Mouse (Mus musculus) olfactory bulb, adult 2 months (tissue): ENCODE measurements around the gene Prkag2. TPM values are rescaled to one million over a fixed set of nuclear protein-coding genes. Genes with fewer than 3 reads are reported as not detected.

Experiments
- H3K27ac ChIP-seq: fragments of 200-500 bp; 2 replicates; pipeline ENCODE4 v1.5.1; 2012; ENCODE audit warnings: low read depth, low read length; ENCODE audit not compliant: insufficient read depth
- H3K4me1 ChIP-seq: fragments of 200-500 bp; 2 replicates; pipeline ENCODE4 v1.6.1; 2012; ENCODE audit warnings: low read length; ENCODE audit not compliant: control insufficient read depth, insufficient read depth
- H3K4me3 ChIP-seq: fragments of 200-500 bp; 2 replicates; pipeline ENCODE4 v1.5.1; 2012; ENCODE audit warnings: mild to moderate bottlenecking, low read depth, low read length, moderate library complexity; ENCODE audit not compliant: insufficient read depth
- CTCF ChIP-seq: fragments of 200-500 bp; IDR thresholded peaks from 2 replicates; pipeline ENCODE4 v1.5.1; 2012; ENCODE audit warnings: low read depth, mild to moderate bottlenecking, low read length, moderate library complexity; ENCODE audit not compliant: insufficient read depth
- POLR2A ChIP-seq: fragments of 200-500 bp; IDR thresholded peaks from 2 replicates; pipeline ENCODE4 v1.6.1; 2012; ENCODE audit warnings: mild to moderate bottlenecking, low read depth, low read length, moderate library complexity; ENCODE audit not compliant: insufficient read depth
- WGBS: fragments of 180-500 bp; shearing (Covaris S2); methylation state at CpG from one replicate; pipeline ENCODE4 v1.1.7; 2018; 5-methylcytosine and 5-hydroxymethylcytosine counted together
- polyA plus RNA-seq: library from polyadenylated mRNA; stranded (reverse); fragments of >200 nt; gene quantifications from 2 replicates; pipeline ENCODE4 v1.2.4, GENCODE M21; 2012; ENCODE audit warnings: low replicate concordance; ENCODE audit not compliant: missing spikeins, insufficient read depth, insufficient read length

Gene Prkag2
- polyA plus RNA-seq, 1 experiment = not detected

- no peak for TF ChIP-seq CTCF
- TF ChIP-seq POLR2A = no peak
- Histone ChIP-seq H3K4me3 (no peak overlapping the region), H3K4me1 (peaks cover 23% of the 10 kb centered on the region), H3K27ac (no peak overlapping the region)
- WGBS = 84% methylated on average over 6 of the region's 6 CpGs
These were observed 11.0 kb downstream of the Prkag2 start for GRCm38 (mm10) chr5:25089258-25089972.

- TF ChIP-seq POLR2A = no peak
- no peak for TF ChIP-seq CTCF
- Histone ChIP-seq H3K4me1 (peaks cover 29% of the 10 kb centered on the region), H3K4me3 (no peak overlapping the region), H3K27ac (no peak overlapping the region)
- 71% methylated on average over 4 of the region's 4 CpGs for WGBS
These were observed 11.8 kb downstream of the Prkag2 start for GRCm38 (mm10) chr5:25088633-25089032.

DNA sequence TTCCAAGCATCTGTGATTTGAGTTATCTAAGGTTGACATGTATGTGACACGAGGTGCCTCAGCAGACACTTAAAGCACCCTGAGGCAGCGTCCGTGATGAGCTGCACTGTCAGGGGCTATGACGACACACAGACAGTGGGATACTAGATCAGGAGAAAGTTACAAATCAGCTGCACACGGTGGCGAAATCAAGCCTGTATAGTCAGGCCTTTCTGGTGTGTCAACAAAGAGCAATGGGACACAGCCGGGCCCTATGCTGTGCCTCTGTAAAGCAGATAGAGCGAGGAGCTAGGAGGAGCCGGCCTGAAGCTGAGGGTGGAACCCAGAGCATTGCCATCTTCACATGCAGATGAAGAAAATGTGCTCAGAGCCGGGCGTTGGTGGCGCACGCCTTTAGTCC, 12.3 kb downstream of the Prkag2 start:
- 93% methylated on average over 13 of the region's 13 CpGs for WGBS
- Histone ChIP-seq H3K4me1 (peaks cover 29% of the 10 kb centered on the region), H3K4me3 (no peak overlapping the region), H3K27ac (no peak overlapping the region)
- TF ChIP-seq CTCF = no peak

- no peak overlapping the region for H3K4me3 ChIP-seq
- no peak for TF ChIP-seq POLR2A
- no peak for TF ChIP-seq CTCF
- 86% methylated on average over 7 of the region's 7 CpGs for WGBS
- peaks cover 29% of the 10 kb centered on the region for H3K4me1 ChIP-seq
- no peak overlapping the region for H3K27ac ChIP-seq
These were observed 13.4 kb downstream of the Prkag2 start for GRCm38 (mm10) chr5:25087064-25087463.

DNA sequence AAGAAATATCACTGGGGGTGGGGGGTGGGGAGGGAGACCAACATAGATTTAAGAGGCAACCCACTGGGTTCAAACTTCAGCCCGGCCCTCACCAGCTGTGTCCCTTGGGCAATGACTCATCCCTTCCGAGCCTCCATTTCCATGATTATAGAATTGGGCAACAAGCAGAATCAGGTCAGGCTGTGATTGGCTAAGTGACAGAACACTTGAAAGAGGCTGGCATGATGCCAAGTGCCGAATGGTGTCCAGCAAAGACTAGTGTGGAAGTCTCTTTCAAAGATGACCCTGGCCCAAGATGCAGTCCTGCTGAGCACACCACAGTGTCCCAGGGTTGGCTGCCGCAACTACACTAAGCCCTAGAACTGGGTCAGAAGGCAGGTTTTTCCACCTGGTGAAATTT, 14.2 kb downstream of the Prkag2 start:
- Histone ChIP-seq H3K4me3 (no peak overlapping the region), H3K27ac (peak overlapping the region; percentile 1; the same call in 1 of the 2 replicates), H3K4me1 (peaks cover 34% of the 10 kb centered on the region)
- no peak for TF ChIP-seq CTCF
- no peak for TF ChIP-seq POLR2A
- 23% methylated on average over 4 of the region's 4 CpGs for WGBS

GRCm38 (mm10) chr5:25085170-25085569, 15.3 kb downstream of the Prkag2 start:
- Histone ChIP-seq H3K27ac (peak overlapping the region; percentile 16), H3K4me1 (peaks cover 39% of the 10 kb centered on the region), H3K4me3 (no peak overlapping the region)
- WGBS = 60% methylated on average over 10 of the region's 10 CpGs
- TF ChIP-seq POLR2A = no peak
- TF ChIP-seq CTCF = no peak

DNA sequence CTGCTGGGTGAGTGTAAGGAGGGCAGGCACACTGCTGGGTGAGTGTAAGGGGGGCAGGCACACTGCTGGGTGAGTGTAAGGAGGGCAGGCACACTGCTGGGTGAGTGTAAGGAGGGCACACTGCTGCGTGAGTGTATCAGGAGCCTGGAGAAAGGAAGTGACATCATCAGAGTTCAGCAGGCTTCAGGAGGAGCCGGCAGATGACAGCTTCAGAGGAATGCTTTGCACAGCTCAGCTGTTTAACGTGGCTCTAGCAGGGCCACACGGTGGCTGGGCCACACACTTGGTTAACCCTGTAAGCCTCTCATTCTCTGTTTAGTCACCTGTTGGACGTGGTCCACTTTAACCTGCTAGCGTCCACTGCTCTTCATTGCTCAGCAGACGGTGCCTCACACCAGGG, 16.6 kb downstream of the Prkag2 start:
- WGBS = 59% methylated on average over 7 of the region's 7 CpGs
- Histone ChIP-seq H3K4me1 (peaks cover 38% of the 10 kb centered on the region), H3K27ac (no peak overlapping the region), H3K4me3 (no peak overlapping the region)
- TF ChIP-seq POLR2A (no peak), CTCF (no peak)

DNA sequence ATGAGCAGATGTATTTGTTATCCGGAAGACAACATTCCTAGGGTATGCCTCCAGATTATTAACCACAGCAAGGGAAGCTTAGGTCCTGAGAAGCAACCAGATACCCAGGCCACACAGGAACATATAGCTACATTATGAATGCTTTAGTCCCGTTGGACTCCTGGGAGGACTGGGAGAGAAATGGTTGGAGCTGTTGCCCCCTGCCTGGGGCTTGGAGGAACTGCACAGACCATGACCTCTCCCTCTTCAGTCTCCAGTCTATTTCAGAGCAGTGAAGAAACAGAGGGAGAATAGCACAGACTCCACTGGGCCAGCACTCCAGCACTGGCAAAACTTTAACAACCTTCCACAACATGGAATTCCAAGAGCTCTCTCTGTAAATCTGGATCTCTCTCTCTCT, 17.9 kb downstream of the Prkag2 start:
- TF ChIP-seq POLR2A (no peak), CTCF (peak; percentile 28; the same call in 1 of the 2 replicates)
- Histone ChIP-seq H3K4me1 (peaks cover 38% of the 10 kb centered on the region), H3K4me3 (no peak overlapping the region), H3K27ac (no peak overlapping the region)
- WGBS = 51% methylated on average over 2 of the region's 2 CpGs

DNA sequence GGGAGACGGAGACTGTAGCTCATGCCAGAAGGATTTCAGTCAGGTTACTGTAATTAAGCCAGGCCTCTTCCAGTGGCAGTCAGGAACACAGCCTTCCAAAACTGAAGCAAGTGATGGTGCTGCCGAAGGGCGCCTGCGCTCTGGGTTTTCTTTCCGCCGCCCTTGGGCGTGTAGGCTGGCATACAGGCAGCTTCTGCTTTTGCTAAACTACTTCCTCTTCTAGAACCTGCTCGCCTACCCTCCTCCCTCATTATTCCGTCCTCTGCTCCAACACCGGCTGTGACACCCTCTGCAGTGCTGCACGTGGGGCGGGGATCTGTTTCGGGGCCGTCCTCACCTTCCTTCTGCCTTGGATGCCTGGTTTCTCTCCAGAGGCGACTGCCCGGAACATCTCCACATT, 18.9 kb downstream of the Prkag2 start:
- H3K4me1 ChIP-seq = peaks cover 33% of the 10 kb centered on the region
- 0 out of 2 replicates have a peak overlapping the region, but pooled peaks have one; percentile 7 for H3K27ac ChIP-seq
- 58% methylated on average over 16 of the region's 16 CpGs for WGBS
- no peak overlapping the region for H3K4me3 ChIP-seq
- no peak for TF ChIP-seq POLR2A
- TF ChIP-seq CTCF = no peak

DNA sequence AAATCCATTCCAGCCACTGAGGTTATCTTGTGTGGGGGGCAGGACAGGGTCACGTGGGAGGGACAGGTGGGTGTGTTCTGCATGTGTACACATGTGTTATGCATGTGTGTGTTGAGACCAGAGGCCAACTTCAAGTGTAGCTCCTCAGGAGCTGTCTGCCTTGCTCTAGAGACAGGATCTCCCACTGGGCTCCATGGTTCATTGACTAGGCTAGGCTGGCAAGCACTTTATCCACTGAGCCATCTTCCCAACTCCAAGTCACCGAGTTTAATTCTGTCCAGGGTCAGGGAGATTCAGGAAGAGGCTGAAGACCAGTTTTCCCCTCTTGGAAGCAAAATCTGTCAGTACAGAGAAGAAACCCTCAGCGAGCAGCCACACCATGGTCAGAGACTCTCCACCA, 19.4 kb downstream of the Prkag2 start:
- peaks cover 28% of the 10 kb centered on the region for H3K4me1 ChIP-seq
- TF ChIP-seq CTCF (no peak), POLR2A (no peak)
- no peak overlapping the region for H3K4me3 ChIP-seq
- H3K27ac ChIP-seq = 0 out of 2 replicates have a peak overlapping the region, but pooled peaks have one; percentile 7
- 80% methylated on average over 3 of the region's 3 CpGs for WGBS
